Mouse (Mus musculus) embryo, embryonic 11 days (tissue): ENCODE data around the gene Osbpl3.

Source experiments
- DNase-seq: peaks from one replicate; pipeline ENCODE4 v3.0.0-alpha.2; 2015

The Osbpl3 gene

DNA sequence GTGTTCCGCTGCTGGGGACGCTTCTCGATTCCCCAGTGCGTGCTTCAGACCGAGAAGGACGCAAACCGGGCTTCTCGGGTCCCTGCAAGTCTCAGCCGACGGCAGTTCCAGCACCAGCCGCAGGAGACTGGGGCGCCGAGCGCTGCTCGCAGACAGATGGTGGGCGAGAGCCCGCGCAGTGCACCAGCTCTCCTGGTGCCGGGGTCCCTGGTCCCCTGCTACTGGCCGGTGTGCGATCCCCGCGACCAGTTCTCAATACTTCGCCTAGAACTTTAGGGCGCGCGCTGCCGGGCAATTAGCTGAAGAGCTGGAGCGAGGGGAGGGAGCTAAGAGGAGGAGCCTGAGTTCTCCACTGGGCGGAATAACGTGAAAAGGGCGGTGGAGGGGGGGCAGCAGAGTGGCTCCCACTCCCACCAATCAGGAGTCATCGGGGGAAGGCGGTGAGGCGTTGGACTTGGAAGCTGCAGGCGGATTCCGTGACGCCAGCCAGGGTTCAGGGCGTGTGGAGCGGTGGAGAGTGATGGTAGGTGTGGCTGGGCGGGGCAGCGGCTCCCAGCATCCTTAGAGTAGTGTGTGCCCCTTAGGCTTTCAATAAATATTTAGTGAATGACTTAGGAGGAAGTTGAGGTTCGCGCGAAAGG is at the start of gene Osbpl3:
Gene Osbpl3 (minus strand): TSS at position 373 of the 641 bp plus-strand sequence.
- DNase-seq = peak; percentile 95

GRCm38 (mm10) chr6:50505531-50505930 is 49.5 kb upstream of the Osbpl3 start:
- DNase-seq = no peak

DNA sequence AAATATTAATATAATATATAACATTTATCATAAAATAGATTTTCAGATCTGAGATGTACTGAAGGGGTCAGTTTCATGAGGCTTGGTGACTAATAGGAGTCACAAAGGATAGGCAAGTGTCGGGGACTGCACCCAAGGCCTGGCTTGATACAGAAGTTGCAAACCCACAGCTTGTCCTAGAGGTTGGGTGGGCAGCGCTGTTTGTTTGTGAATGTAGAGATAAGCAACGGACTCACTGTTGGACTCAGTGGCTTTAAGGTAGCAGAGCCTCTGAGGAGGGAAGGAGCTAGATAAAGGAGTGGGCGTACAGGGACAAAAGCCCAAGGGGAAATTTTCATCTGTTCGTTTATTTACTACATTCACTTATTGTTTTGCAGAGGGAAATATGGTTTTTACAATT is 48.7 kb upstream of the Osbpl3 start:
- no peak for DNase-seq

DNA sequence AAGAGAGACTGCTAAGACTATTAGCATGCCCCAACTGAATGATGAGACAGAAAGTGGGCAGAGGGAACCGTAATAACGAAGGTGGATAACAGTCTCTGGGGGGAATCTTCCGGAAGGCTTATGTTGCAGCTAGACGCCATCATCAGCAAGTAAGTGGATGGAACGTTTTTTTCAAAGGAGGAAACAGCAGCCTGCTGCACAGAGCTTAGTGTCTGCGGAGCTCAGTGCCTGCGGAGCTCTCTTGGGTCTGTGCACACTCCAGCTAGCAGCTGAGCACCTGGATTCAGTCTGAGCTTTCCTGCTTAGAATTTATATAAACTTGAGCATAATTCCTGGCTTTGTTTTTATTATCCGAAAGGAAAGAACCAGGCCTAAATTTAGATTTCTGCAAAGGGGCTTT is 47.8 kb upstream of the Osbpl3 start:
- DNase-seq = no peak

- no peak for DNase-seq
These were observed 47.0 kb upstream of the Osbpl3 start for GRCm38 (mm10) chr6:50503031-50503430.

- DNase-seq = no peak
These were observed 42.3 kb upstream of the Osbpl3 start for GRCm38 (mm10) chr6:50498346-50498745.

DNA sequence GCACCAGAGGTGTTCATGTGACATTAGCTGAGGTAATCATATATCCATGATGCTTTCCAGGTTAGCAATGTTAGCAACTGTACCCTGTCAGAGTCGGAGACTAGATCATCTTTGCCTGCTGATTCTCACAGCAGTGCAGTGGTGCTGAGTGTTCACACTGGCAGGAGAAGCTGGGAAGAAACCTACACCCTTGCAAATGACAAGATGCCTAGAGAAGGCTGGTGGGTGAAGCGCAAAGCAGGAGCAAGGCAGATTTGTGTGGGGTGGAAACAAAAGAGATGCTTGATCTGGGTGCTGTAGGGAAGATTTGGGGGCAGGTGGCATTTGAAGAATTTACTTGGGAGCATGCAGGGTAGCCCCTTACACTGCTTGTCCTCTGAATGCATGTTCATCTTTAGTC is 34.5 kb upstream of the Osbpl3 start:
- DNase-seq = no peak

GRCm38 (mm10) chr6:50489380-50489779 is 33.4 kb upstream of the Osbpl3 start:
- no peak for DNase-seq

DNA sequence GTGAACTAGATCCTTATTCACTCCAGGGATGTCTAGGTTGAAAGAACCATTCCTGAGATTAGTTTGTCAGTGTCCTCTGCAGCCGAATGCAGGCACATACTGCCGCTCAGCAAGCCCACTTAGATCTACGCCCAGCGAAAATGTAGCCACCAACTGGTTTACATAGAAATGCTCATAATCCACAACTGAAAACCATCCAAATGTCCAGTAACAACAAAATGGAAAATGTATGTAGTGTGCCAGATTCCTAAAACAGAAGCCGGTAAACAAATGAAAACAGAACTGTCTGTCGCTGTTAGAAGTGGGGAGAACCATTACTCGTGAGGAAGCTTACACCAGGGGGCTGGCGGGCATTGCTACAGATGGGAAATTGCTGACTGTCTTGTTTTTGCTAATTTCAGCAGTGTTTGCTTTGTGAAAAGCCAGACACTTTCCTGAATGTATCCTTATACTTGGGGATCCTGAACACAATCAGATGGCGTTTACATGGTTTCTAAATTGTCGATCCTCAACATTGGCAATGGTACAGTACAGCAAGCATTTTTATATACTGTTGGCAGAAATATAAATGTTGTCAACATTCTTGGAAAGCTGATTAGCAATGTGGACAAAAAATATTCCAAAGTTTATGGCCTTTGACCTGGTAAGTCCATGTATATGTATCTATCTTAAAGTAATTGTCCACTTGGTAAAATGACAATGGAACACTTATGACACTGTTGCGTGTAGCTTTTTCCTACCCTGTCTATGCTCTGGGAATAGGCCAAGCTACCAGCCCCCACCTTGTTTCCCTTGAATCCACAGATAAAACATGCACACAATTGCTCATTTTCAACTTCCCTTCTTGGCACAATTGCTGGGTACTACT is 30.3 kb upstream of the Osbpl3 start:
- no peak for DNase-seq

- DNase-seq = no peak
These were observed 27.4 kb upstream of the Osbpl3 start for GRCm38 (mm10) chr6:50483426-50483825.

DNA sequence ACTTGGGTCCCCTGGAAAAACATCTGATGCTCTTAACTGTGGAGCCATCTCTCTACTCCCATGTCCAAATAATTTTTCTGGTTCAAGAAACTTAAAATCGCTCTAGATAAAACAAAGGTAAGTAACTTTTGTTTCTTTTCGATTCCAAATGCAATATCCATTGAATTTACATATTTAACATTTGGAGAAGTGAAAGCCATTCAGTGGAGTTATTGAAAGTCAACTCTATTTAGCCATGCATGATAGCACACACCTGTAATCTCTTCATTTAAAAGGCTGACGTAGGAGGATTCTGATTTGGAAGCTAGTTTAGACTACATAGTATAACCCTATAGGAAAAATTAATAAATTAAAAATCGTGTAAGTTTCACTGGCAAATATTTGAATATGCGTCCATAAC is 25.5 kb upstream of the Osbpl3 start:
- no peak for DNase-seq

GRCm38 (mm10) chr6:50466451-50466850 is 10.4 kb upstream of the Osbpl3 start:
- no peak for DNase-seq

- DNase-seq = no peak
These were observed 8.9 kb upstream of the Osbpl3 start for GRCm38 (mm10) chr6:50464690-50465485.

DNA sequence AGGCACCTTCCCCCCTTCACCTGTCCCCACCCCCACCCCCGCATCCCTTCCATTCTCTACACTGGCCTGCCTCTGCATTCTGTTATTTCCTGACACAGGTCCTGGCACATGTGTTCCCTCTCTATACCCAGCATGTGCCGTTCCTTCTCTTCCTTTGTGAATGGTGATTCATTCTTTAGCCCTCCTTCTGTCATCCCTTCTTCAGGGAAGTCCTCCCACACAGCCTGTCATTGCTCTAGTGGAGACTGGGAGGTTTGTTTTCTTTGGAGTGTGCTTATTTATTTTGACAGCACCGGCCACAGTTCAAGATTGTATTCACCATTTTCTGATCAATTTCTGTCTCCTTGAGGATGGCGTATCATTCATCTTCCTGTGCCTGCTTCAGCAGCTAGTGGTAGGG is 6.0 kb upstream of the Osbpl3 start:
- no peak for DNase-seq

DNA sequence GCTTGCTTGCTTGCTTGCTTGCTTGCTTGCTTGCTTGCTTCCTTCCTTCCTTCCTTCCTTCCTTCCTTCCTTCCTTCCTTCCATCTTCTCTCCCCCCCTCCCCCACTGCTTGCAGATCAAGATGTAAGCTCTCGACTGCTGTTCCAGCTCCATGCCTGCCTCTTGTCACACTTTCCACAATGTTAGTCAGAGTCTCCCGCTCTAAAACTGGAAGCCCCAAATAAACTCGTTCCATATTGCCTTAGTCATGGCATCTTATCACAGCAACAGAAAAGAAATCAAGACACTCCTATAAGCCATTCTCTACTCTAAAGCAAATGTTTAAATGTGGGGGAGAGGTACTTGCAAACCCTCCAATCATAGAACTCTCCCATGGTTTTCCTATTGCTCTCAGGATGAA is 5.6 kb upstream of the Osbpl3 start:
- DNase-seq = no peak

DNA sequence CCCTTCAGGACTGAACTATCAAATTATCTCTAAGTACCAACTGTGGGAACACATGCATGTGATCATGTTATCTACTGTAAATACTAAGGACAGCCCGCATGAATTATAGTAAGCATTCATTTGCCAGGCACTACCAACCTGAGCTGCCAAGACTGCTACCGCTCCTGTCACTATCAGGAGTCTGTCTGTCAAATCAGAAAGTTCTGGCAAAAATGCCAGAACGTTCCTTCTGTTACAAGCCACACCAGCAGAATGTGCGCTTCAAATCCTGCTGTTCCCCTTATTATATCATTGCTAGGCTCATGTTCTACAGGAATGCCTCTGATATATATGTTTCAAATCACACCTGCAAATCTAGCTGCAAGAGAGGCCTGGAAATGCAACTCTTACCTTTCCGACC is 4.6 kb upstream of the Osbpl3 start:
- DNase-seq = no peak

- no peak for DNase-seq
These were observed 4.2 kb upstream of the Osbpl3 start for GRCm38 (mm10) chr6:50460246-50460645.

DNA sequence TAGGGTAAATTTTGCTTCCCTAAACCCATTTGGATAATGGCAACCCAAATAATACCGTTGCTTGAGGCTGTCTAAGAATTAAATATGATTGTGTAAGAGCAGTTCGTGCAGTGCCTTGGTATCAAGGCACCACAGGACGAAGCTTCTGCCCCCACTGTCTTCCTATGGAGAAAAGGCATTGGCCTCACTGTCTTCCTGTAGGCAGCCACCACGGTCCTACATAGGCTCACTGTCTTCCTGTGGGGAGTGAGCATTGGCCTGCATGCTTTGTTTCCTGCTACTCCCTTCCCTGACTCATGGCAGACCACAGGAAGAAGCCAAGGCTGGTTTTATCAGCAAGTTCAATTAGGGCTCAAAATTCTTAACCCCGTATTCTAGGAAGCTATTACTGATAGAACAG is 3.3 kb upstream of the Osbpl3 start:
- no peak for DNase-seq

DNA sequence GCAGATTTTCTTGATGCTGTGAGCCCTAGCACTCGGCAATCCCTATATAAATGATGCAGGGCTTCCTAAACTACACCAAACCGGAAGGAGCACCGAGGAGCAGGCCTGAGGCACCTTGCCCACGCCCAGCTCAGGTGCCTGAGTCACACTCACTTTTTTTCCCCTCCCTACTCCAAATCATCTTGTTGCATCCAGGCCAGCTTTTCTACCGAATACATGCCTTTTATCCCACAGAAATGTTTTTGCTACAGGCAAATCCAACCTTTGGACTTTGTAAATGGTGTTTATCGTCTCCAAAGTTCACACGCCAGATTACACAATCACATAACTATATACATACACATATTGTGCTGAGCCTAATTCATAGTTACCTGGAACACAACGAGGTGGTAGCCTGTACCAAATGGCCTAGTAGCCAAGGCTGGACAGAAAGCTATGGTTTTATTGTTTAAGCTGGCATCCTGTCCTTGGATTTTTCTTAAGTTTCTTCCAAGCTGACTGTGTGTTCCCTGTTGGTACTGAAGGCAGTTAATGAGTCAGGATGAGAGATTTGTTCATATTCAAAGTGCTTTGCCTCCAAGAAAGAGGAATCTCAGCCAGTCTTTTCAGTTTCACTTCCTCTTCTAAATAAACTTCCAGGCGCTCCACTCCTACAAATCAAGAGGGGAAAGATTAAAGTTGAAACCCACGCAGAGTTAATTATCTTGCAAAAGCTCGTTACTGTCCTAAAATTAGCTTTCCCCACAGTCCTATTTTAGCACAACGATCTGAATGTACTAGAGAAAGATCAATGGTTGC is 1.7 kb upstream of the Osbpl3 start:
- DNase-seq = no peak

GRCm38 (mm10) chr6:50456706-50457105 is 705 bp upstream of the Osbpl3 start:
- DNase-seq = peak; percentile 19

GRCm38 (mm10) chr6:50455102-50455828 is 736 bp downstream of the Osbpl3 start:
- peak; percentile 64 for DNase-seq

GRCm38 (mm10) chr6:50453651-50454050 is 2.4 kb downstream of the Osbpl3 start:
- DNase-seq = no peak
